28 mouse cellular contexts compared by ENCODE assay signal in the genomic region with DNA sequence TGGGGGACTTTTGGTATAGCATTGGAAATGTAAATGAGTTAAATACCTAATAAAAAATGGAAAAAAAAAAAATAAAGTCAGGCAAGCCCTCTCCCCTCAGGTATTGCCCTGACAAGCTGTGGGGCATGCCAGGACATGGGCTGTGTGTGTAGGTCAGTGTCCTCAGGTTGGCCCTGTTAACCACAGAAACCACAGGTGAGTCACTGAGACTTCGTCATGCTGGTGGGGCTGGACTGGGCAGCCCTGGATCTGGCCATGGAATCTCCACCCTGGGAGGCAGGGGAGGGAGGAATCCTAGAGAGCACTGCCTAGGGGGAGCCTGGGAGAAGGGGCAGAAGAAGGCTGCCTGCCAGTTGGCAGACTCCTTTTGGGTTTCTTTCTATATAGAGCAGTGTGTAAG. TPM values are rescaled to one million over a fixed set of nuclear protein-coding genes. Genes with fewer than 3 reads are reported as not detected.
DNase-seq lines count a peak whose midpoint lies in the region; ATAC-seq and TF ChIP-seq lines count a peak whose summit lies in the region.
"Had no signal": no experiment of that assay in that cellular context is flagged by ENCODE, and none has a peak within 500 bp of the region (broad histone marks: within the 10 kb centered on the region; RNA-seq: fewer than 3 reads in every experiment).

No protein-coding gene starts in this region.

- no peak overlapping the region for H3K27ac ChIP-seq in hindbrain, embryonic 14.5 days
- no peak overlapping the region for H3K27ac ChIP-seq in hindbrain, postnatal 0 days
- H3K27ac ChIP-seq in heart, embryonic 10.5 days, result no peak overlapping the region
- H3K27ac ChIP-seq: embryonic facial prominence, embryonic 12.5 days; forebrain, embryonic 13.5 days; gastrocnemius, adult 2 months; heart, embryonic 15.5 days; hindbrain, embryonic 13.5 days; layer of hippocampus, adult 2 months; limb, embryonic 15.5 days; stomach, embryonic 15.5 days had no signal

- H3K36me3 ChIP-seq in hindbrain, embryonic 14.5 days (replicated peaks; ENCODE audit: control insufficient read depth, insufficient read depth), result no peaks in the 10 kb centered on the region
- H3K36me3 ChIP-seq in hindbrain, postnatal 0 days (ENCODE audit: insufficient read depth, low read length), result no peaks in the 10 kb centered on the region
- H3K36me3 ChIP-seq in heart, embryonic 10.5 days, result no peaks in the 10 kb centered on the region
- H3K36me3 ChIP-seq: embryonic facial prominence, embryonic 12.5 days; heart, embryonic 15.5 days; hindbrain, embryonic 13.5 days; limb, embryonic 15.5 days; stomach, embryonic 15.5 days had no signal

- TF ChIP-seq CTCF in hindbrain, postnatal 0 days (IDR thresholded peaks at IDR 0.05; ENCODE audit: low read depth), result no peak

- no peak for DNase-seq in hindbrain, embryonic 14.5 days (ENCODE audit: low spot score)
- DNase-seq in hindbrain, postnatal 0 days (ENCODE audit: low spot score), result no peak
- DNase-seq in 3T3-L1 (ENCODE audit: low read depth, low spot score), result peak; percentile 93
- DNase-seq in fibroblast of lung, adult 2 months (ENCODE audit: low read depth), result peak; percentile 75
- DNase-seq in urinary bladder, postnatal 25 days (ENCODE audit: low spot score), result peak; percentile 72
- DNase-seq in heart, embryonic 10.5 days (ENCODE audit: low spot score), result no peak
- no peak for DNase-seq in left cerebral cortex, adult 18-20 months (ENCODE audit: low spot score in 2 of 2)
- DNase-seq: adrenal gland, postnatal 14 days; B cell, adult 2 months; cerebellum, adult 9-10 months; gastrocnemius, adult 2 months; heart, postnatal 36 days; kidney, postnatal 25 days; lung, postnatal 4 days; thymus, adult 2 months; thymus, postnatal 4 days had no signal

- H3K4me3 ChIP-seq in hindbrain, embryonic 14.5 days (replicated peaks; ENCODE audit: low read length), result no peak overlapping the region
- H3K4me3 ChIP-seq in hindbrain, postnatal 0 days (ENCODE audit: low read length), result no peak overlapping the region
- no peak overlapping the region for H3K4me3 ChIP-seq in heart, embryonic 10.5 days
- H3K4me3 ChIP-seq: embryonic facial prominence, embryonic 12.5 days; erythroblast, embryonic 14.5 days; forebrain, embryonic 13.5 days; gastrocnemius, adult 2 months; heart, embryonic 15.5 days; hindbrain, embryonic 13.5 days; layer of hippocampus, adult 2 months; limb, embryonic 15.5 days; stomach, embryonic 15.5 days had no signal

- no peaks in the 10 kb centered on the region for H3K9me3 ChIP-seq in hindbrain, embryonic 14.5 days (ENCODE audit: control insufficient read depth, low read length)
- no peaks in the 10 kb centered on the region for H3K9me3 ChIP-seq in hindbrain, postnatal 0 days (ENCODE audit: low read length)
- H3K9me3 ChIP-seq in heart, embryonic 10.5 days, result no peaks in the 10 kb centered on the region
- H3K9me3 ChIP-seq: embryonic facial prominence, embryonic 12.5 days; forebrain, embryonic 13.5 days; heart, embryonic 15.5 days; hindbrain, embryonic 13.5 days; limb, embryonic 15.5 days; stomach, embryonic 15.5 days had no signal

- WGBS in hindbrain, embryonic 14.5 days, result 80% methylated on average over 1 of the region's 1 CpGs
- WGBS in hindbrain, postnatal 0 days, result 56% methylated on average over 1 of the region's 1 CpGs
- WGBS in heart, embryonic 10.5 days, result 67% methylated on average over 1 of the region's 1 CpGs

- no peaks in the 10 kb centered on the region for H3K4me1 ChIP-seq in hindbrain, embryonic 14.5 days (replicated peaks; ENCODE audit: control insufficient read depth, insufficient read depth, low read length)
- H3K4me1 ChIP-seq in hindbrain, postnatal 0 days (ENCODE audit: insufficient read depth, low read length), result 0 out of 2 replicates have a peak, but pooled peaks cover 5% of the 10 kb centered on the region
- H3K4me1 ChIP-seq in heart, embryonic 10.5 days, result peaks cover 18% of the 10 kb centered on the region
- H3K4me1 ChIP-seq: forebrain, embryonic 13.5 days; stomach, embryonic 15.5 days had no signal

- no peak overlapping the region for H3K4me2 ChIP-seq in hindbrain, embryonic 14.5 days (replicated peaks)
- H3K4me2 ChIP-seq in hindbrain, postnatal 0 days (ENCODE audit: low read depth, low read length), result no peak overlapping the region
- H3K4me2 ChIP-seq: embryonic facial prominence, embryonic 12.5 days; forebrain, embryonic 13.5 days; heart, embryonic 15.5 days; hindbrain, embryonic 13.5 days; stomach, embryonic 15.5 days had no signal

- H3K9ac ChIP-seq in hindbrain, embryonic 14.5 days, result no peak overlapping the region
- no peak overlapping the region for H3K9ac ChIP-seq in hindbrain, postnatal 0 days (replicated peaks; ENCODE audit: low read length)
- H3K9ac ChIP-seq: embryonic facial prominence, embryonic 12.5 days; forebrain, embryonic 13.5 days; heart, embryonic 15.5 days; hindbrain, embryonic 13.5 days; limb, embryonic 15.5 days; stomach, embryonic 15.5 days had no signal

- ATAC-seq in hindbrain, embryonic 14.5 days (ENCODE audit: low FRiP score), result 0 out of 2 replicates have a peak, but pooled peaks have one; percentile 21
- no peak for ATAC-seq in hindbrain, postnatal 0 days
- ATAC-seq: forebrain, embryonic 13.5 days; intestine, postnatal 0 days had no signal

- no peaks in the 10 kb centered on the region for H3K27me3 ChIP-seq in hindbrain, embryonic 14.5 days (ENCODE audit: control insufficient read depth, insufficient read depth, low read length)
- no peaks in the 10 kb centered on the region for H3K27me3 ChIP-seq in hindbrain, postnatal 0 days (ENCODE audit: insufficient read depth, low read length)
- peaks cover 11% of the 10 kb centered on the region; the same call in 1 of the 2 replicates for H3K27me3 ChIP-seq in heart, embryonic 10.5 days (ENCODE audit: insufficient read depth, poor library complexity, severe bottlenecking)
- H3K27me3 ChIP-seq: embryonic facial prominence, embryonic 12.5 days; forebrain, embryonic 13.5 days; heart, embryonic 15.5 days; hindbrain, embryonic 13.5 days; limb, embryonic 15.5 days; stomach, embryonic 15.5 days had no signal

RNA-seq across cellular contexts. Expression of gene Fam180a, which starts 2.9 kb away (rescaled TPM):
- 0.93 and 1.1 TPM in 2 replicates for polyA plus RNA-seq in hindbrain, embryonic 14.5 days (2014; fragmentation: Nextera tagmentation; extraction: Ambion mirVana)
- total RNA-seq in hindbrain, postnatal 0 days (2014; rRNA removed), result 0.68 and 1.5 TPM in 2 replicates
- polyA plus RNA-seq in hindbrain, postnatal 0 days (2015; fragmentation: Nextera tagmentation; extraction: Ambion mirVana), result 2.9 and 3.2 TPM in 2 replicates
- 0.08 and 0.20 TPM in 2 replicates for polyA plus RNA-seq in heart, embryonic 10.5 days (2016; fragmentation: Nextera tagmentation; extraction: Ambion mirVana)
- total RNA-seq in left cerebral cortex, adult 18-20 months (2021), result 1 to 10 TPM; 5.4 to 5.7 TPM
- total RNA-seq: MEL had no signal
- polyA plus RNA-seq: embryonic facial prominence, embryonic 12.5 days; erythroblast, embryonic 14.5 days; forebrain, embryonic 13.5 days; kidney, embryonic 14.5 days; neural tube, embryonic 14.5 days had no signal

RNA-seq across cellular contexts. Expression of gene Slc13a4, which starts 15.1 kb away (rescaled TPM):
- polyA plus RNA-seq in hindbrain, embryonic 14.5 days (2014; fragmentation: Nextera tagmentation; extraction: Ambion mirVana), result 7.5 and 7.8 TPM in 2 replicates
- total RNA-seq in hindbrain, postnatal 0 days (2014; rRNA removed), result 13.7 and 22.2 TPM in 2 replicates
- 14.2 and 14.6 TPM in 2 replicates for polyA plus RNA-seq in hindbrain, postnatal 0 days (2015; fragmentation: Nextera tagmentation; extraction: Ambion mirVana)
- 2.9 and 3.3 TPM in 2 replicates for polyA plus RNA-seq in heart, embryonic 10.5 days (2016; fragmentation: Nextera tagmentation; extraction: Ambion mirVana)
- 10 to 100 TPM; 16.4 to 16.6 TPM for total RNA-seq in left cerebral cortex, adult 18-20 months (2021)
- total RNA-seq: MEL had no signal
- polyA plus RNA-seq: erythroblast, embryonic 14.5 days had no signal

Comparison
In these comparisons a context has a peak if more than half of its experiments do, and no peak if none do; other contexts are left out.
1. DNase-seq: peak in 3T3-L1 (single experiment), fibroblast of lung, adult 2 months (single experiment) and urinary bladder, postnatal 25 days (single experiment); none in hindbrain, embryonic 14.5 days (single experiment), hindbrain, postnatal 0 days (single experiment), heart, embryonic 10.5 days (single experiment) and left cerebral cortex, adult 18-20 months (0 of 2).